Mouse (Mus musculus) cortical plate, adult 2 months (tissue): Measurements from ENCODE around the gene Tkt.

Experiments
- CTCF ChIP-seq: fragments of 200-500 bp; IDR thresholded peaks from 2 replicates; pipeline ENCODE4 v1.5.1; 2011; ENCODE audit warnings: mild to moderate bottlenecking, control low read depth, low read length; ENCODE audit not compliant: insufficient read depth; ENCODE audit errors: extremely low read depth
- POLR2A ChIP-seq: fragments of 200-500 bp; IDR thresholded peaks from 2 replicates; pipeline ENCODE4 v1.6.1; 2011; ENCODE audit warnings: mild to moderate bottlenecking, low read length, control low read depth; ENCODE audit not compliant: insufficient read depth; ENCODE audit errors: extremely low read depth

- TF ChIP-seq POLR2A (no peak), CTCF (no peak)
Measured at GRCm38 (mm10) chr14:30594092-30594695, 46.0 kb downstream of the Tkt start.
